Mouse (Mus musculus): ENCODE results near the gene Mon2. TPM values are rescaled to one million over a fixed set of nuclear protein-coding genes. Genes with fewer than 3 reads are reported as not detected.

The Mon2 gene
- total RNA-seq, 2 experiments from 2014 or later = 79.9 to 92.2 TPM

GRCm38 (mm10) chr10:122963463-122964240, 112.7 kb downstream of the Mon2 start:
- no peak for DNase-seq

GRCm38 (mm10) chr10:122962651-122963050, 113.7 kb downstream of the Mon2 start:
- no peak for DNase-seq

- DNase-seq = no peak
These were observed 114.8 kb downstream of the Mon2 start for GRCm38 (mm10) chr10:122961494-122961893.

- no peak for DNase-seq
These were observed 115.6 kb downstream of the Mon2 start for GRCm38 (mm10) chr10:122960738-122961137.

- no peak for DNase-seq
These were observed 116.1 kb downstream of the Mon2 start for GRCm38 (mm10) chr10:122960216-122960615.

- DNase-seq = no peak
These were observed 117.6 kb downstream of the Mon2 start for GRCm38 (mm10) chr10:122958699-122959098.

GRCm38 (mm10) chr10:122957918-122958317, 118.4 kb downstream of the Mon2 start:
- no peak for DNase-seq

GRCm38 (mm10) chr10:122953576-122953975, 122.7 kb downstream of the Mon2 start:
- no peak for DNase-seq

- no peak for DNase-seq
These were observed 125.3 kb downstream of the Mon2 start for GRCm38 (mm10) chr10:122950966-122951365.

- no peak for DNase-seq
These were observed 131.4 kb downstream of the Mon2 start for GRCm38 (mm10) chr10:122944888-122945287.

GRCm38 (mm10) chr10:122943824-122944223, 132.5 kb downstream of the Mon2 start:
- no peak for DNase-seq

- DNase-seq = no peak
These were observed 133.5 kb downstream of the Mon2 start for GRCm38 (mm10) chr10:122942771-122943170.

Small RNA genes within 50 kb of the gene (microRNA-seq; reads per million reads assigned to microRNA genes)
- gene Mirlet7i = 52,721 reads per million, percentile 99 among the genes with 10 or more reads in this experiment

Other genes starting within 250 kb of the Mon2 start
- 10 to 100 TPM; 88.5 to 93.7 TPM for gene Usp15, start 120.5 kb upstream of the Mon2 start, total RNA-seq (2021)
- gene Fam19a2, start 187.5 kb upstream of the Mon2 start, total RNA-seq (2021) = 1 to 10 TPM in 1 of 2 experiments, under 1 TPM in 1; 0.82 to 1.7 TPM